Mouse (Mus musculus) liver, adult (tissue): ENCODE data around the gene Gm9508.

ENCODE experiments used
- GATA4 ChIP-seq: IDR thresholded peaks from 2 replicates; pipeline ENCODE4 v1.6.1; 2014; ENCODE audit warnings: mild to moderate bottlenecking, low read length; ENCODE audit not compliant: insufficient replicate concordance

The Gm9508 gene

GRCm38 (mm10) chr10:77684181-77684580 lies 12.9 kb downstream of the Gm9508 start:
- no peak for TF ChIP-seq GATA4

DNA sequence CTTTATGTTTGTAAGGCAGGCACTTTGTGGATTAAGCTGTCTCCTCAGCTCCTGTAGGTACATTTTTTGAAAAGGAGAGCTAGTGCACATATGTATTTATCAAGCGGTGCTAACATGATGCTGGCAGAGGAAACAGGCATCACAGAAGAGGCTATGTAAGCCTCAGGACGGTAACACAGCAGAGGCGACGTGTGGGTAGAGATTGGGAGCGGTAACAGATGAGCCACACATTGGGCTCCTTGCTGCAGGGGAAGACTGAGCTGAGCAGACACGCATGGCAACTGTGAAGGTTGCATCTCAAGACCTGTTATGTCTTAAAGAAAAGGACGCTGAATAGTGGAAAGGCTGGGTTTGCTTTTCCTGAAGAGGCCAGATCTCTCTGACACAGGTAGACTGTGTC lies 14.0 kb downstream of the Gm9508 start:
- no peak for TF ChIP-seq GATA4

- TF ChIP-seq GATA4: no peak
Observed at GRCm38 (mm10) chr10:77677562-77677961, 19.5 kb downstream of the Gm9508 start.

GRCm38 (mm10) chr10:77673765-77674164 lies 23.3 kb downstream of the Gm9508 start:
- no peak for TF ChIP-seq GATA4

GRCm38 (mm10) chr10:77671519-77671918 lies 25.5 kb downstream of the Gm9508 start:
- TF ChIP-seq GATA4: peak; percentile 89

- no peak for TF ChIP-seq GATA4
Observed at GRCm38 (mm10) chr10:77670710-77671109, 26.3 kb downstream of the Gm9508 start.

DNA sequence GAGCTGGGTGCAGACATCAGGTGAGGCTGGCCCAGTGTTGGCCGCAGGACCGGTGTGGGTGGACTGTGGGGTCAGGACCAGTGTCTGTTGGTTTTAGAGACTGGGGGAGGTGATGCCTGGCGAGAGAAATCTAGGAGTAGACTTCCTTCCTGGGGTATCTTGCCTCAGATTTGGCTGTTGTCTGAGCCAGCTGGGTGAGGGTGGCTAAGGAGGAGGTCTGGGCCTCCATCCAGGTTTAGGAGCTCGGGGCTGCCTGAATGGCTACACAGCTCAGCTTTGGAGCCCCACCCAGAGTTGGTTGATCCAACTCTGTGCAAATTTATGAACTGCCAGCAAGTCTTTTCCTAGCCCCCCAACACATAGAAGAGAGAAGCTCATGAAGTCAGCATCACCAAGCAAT lies 29.6 kb downstream of the Gm9508 start:
- TF ChIP-seq GATA4: no peak

DNA sequence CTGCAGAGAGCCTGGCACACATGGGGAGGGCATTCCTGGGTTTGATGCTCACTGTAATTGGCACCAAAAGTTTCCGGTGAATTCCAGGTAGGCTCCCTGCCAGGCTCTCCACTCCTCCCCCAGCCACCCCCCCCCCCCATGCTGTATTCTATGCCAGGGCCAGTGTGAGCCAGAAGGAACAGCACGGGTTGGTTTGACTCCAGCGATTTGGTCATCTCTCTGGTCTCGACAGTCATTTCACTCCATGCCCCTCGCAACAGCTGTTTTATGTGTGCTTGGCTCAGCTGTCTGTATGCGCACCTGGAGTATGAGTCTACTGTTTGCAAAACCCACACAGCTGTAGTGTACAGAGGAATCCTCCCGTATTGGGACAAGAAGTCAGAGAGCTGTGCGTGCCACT lies 30.7 kb downstream of the Gm9508 start:
- no peak for TF ChIP-seq GATA4

GRCm38 (mm10) chr10:77663949-77664665 lies 32.9 kb downstream of the Gm9508 start:
- no peak for TF ChIP-seq GATA4

GRCm38 (mm10) chr10:77658286-77658994 lies 38.6 kb downstream of the Gm9508 start:
- TF ChIP-seq GATA4: no peak

GRCm38 (mm10) chr10:77652046-77652445 lies 45.0 kb downstream of the Gm9508 start:
- no peak for TF ChIP-seq GATA4

GRCm38 (mm10) chr10:77647901-77648300 lies 49.1 kb downstream of the Gm9508 start:
- no peak for TF ChIP-seq GATA4

- TF ChIP-seq GATA4: no peak
Observed at GRCm38 (mm10) chr10:77647461-77647860, 49.6 kb downstream of the Gm9508 start.
